Mouse (Mus musculus) layer of hippocampus, postnatal 25 days (tissue): ENCODE measurements at regions not wholly inside any gene's neighbourhood (a gene's known extent, or its start where the extent isn't known, plus 50 kb on each side); places are given as distances from the start of the nearest gene placed in this dataset.
A peak's percentile ranks its signal among the peaks of the same experiment; 100 is the strongest.
"Not testable (repeated sequence)": the region's sequence is repeated elsewhere in the genome, so short reads cannot be mapped to it uniquely, and the experiment has no call there.

Experiments
- DNase-seq, 2 experiments: peaks; one replicate each; pipeline ENCODE4 v3.0.0; 2022; ENCODE audit warnings: mixed read lengths in 2 of 2, low spot score in 1 of 2; ENCODE audit errors: extremely low spot score in 1 of 2

DNA sequence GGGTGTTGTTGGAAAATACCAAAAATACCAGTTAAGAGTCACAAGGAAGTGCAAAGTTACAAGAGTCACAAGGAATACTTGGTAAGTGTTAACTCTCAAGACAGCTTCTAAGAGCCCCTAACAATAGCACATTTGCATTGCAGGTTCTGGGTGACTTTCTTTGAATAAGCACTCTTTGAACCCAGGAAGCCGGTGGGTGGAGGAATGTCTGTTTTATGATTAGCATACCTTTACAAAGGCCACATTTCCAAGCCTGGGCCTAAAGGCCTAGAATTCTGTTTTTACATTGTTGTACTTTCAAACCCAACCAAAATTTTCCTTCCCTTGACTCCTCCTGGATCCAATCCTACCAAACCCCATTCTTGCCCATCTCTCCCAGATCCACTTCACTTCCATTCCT lies 693.5 kb upstream of the Gria3 start:
- not testable (repeated sequence) for DNase-seq

GRCm38 (mm10) chrX:40708631-40709030 lies 692.0 kb upstream of the Gria3 start:
- DNase-seq, result no peak

- peak; percentile 3 to 10 for DNase-seq
Measured at GRCm38 (mm10) chrX:40740701-40741344, 659.8 kb upstream of the Gria3 start.
